Mouse (Mus musculus): ENCODE measurements around the gene Sdk1.

The Sdk1 gene

GRCm38 (mm10) chr5:141771516-141771915 lies 530.2 kb downstream of the Sdk1 start:
- DNase-seq (ENCODE audit: low read depth), result no peak

GRCm38 (mm10) chr5:141778231-141778630 lies 536.9 kb downstream of the Sdk1 start:
- no peak for DNase-seq (ENCODE audit: low read depth)

- DNase-seq (ENCODE audit: low read depth), result no peak
Measured at GRCm38 (mm10) chr5:141781142-141781541, 539.9 kb downstream of the Sdk1 start.

GRCm38 (mm10) chr5:141782330-141782729 lies 541.0 kb downstream of the Sdk1 start:
- no peak for DNase-seq (ENCODE audit: low read depth)

- DNase-seq (ENCODE audit: low read depth), result no peak
Measured at GRCm38 (mm10) chr5:141783516-141783915, 542.2 kb downstream of the Sdk1 start.

GRCm38 (mm10) chr5:141793926-141794325 lies 552.6 kb downstream of the Sdk1 start:
- DNase-seq (ENCODE audit: low read depth), result no peak

- DNase-seq (ENCODE audit: low read depth), result no peak
Measured at GRCm38 (mm10) chr5:141823823-141824330, 582.6 kb downstream of the Sdk1 start.

GRCm38 (mm10) chr5:141824739-141825379 lies 583.6 kb downstream of the Sdk1 start:
- no peak for DNase-seq (ENCODE audit: low read depth)

- DNase-seq (ENCODE audit: low read depth), result no peak
Measured at GRCm38 (mm10) chr5:141835566-141835965, 594.3 kb downstream of the Sdk1 start.

GRCm38 (mm10) chr5:141836892-141837455 lies 595.7 kb downstream of the Sdk1 start:
- no peak for DNase-seq (ENCODE audit: low read depth)

GRCm38 (mm10) chr5:141844701-141845100 lies 603.4 kb downstream of the Sdk1 start:
- DNase-seq (ENCODE audit: low read depth), result no peak

GRCm38 (mm10) chr5:141847686-141848085 lies 606.4 kb downstream of the Sdk1 start:
- DNase-seq (ENCODE audit: low read depth), result no peak

GRCm38 (mm10) chr5:141852175-141852574 lies 610.9 kb downstream of the Sdk1 start:
- no peak for DNase-seq (ENCODE audit: low read depth)

- no peak for DNase-seq (ENCODE audit: low read depth)
Measured at GRCm38 (mm10) chr5:141856447-141856846, 615.2 kb downstream of the Sdk1 start.

- DNase-seq (ENCODE audit: low read depth), result no peak
Measured at GRCm38 (mm10) chr5:141857781-141858180, 616.5 kb downstream of the Sdk1 start.

- no peak for DNase-seq (ENCODE audit: low read depth)
Measured at GRCm38 (mm10) chr5:141858406-141859160, 617.3 kb downstream of the Sdk1 start.

- no peak for DNase-seq (ENCODE audit: low read depth)
Measured at GRCm38 (mm10) chr5:141866042-141866441, 624.8 kb downstream of the Sdk1 start.

- no peak for DNase-seq (ENCODE audit: low read depth)
Measured at GRCm38 (mm10) chr5:141873751-141874150, 632.5 kb downstream of the Sdk1 start.

- DNase-seq (ENCODE audit: low read depth), result no peak
Measured at GRCm38 (mm10) chr5:141880661-141881060, 639.4 kb downstream of the Sdk1 start.

GRCm38 (mm10) chr5:141884111-141884647 lies 642.9 kb downstream of the Sdk1 start:
- no peak for DNase-seq (ENCODE audit: low read depth)

- DNase-seq (ENCODE audit: low read depth), result no peak
Measured at GRCm38 (mm10) chr5:141886006-141886405, 644.7 kb downstream of the Sdk1 start.

- no peak for DNase-seq (ENCODE audit: low read depth)
Measured at GRCm38 (mm10) chr5:141889766-141890165, 648.5 kb downstream of the Sdk1 start.

GRCm38 (mm10) chr5:141896402-141896801 lies 655.1 kb downstream of the Sdk1 start:
- no peak for DNase-seq (ENCODE audit: low read depth)

Measured in fibroblast of lung, adult 2 months (primary cell).